Mouse (Mus musculus) heart, embryonic 11.5 days (tissue): Measurements from ENCODE around the gene Hrc. TPM values are rescaled to one million over a fixed set of nuclear protein-coding genes. Genes with fewer than 3 reads are reported as not detected.

Source experiments
- ATAC-seq: fragments of 200-750 bp; cut with Nextera tagmentation; replicated peaks from 2 replicates; pipeline ENCODE4 v1.8.0; 2017; ENCODE audit warnings: moderate library complexity; ENCODE audit not compliant: insufficient number of reproducible peaks, low FRiP score, low TSS enrichment
- H3K27ac ChIP-seq: fragments of 300-500 bp; sonication (generic); 2 replicates; pipeline ENCODE4 v1.5.1; 2014; ENCODE audit warnings: mild to moderate bottlenecking, low read depth, low read length
- H3K27me3 ChIP-seq: fragments of 300-500 bp; sonication (generic); 2 replicates; pipeline ENCODE4 v1.6.1; 2014; ENCODE audit warnings: mild to moderate bottlenecking, low read length, mixed read lengths; ENCODE audit not compliant: control insufficient read depth, insufficient read depth
- H3K36me3 ChIP-seq: fragments of 300-500 bp; sonication (generic); 2 replicates; pipeline ENCODE4 v1.6.1; 2014; ENCODE audit warnings: mild to moderate bottlenecking, low read length, moderate library complexity, mixed read lengths; ENCODE audit not compliant: control insufficient read depth, insufficient read depth
- H3K4me1 ChIP-seq: fragments of 300-500 bp; sonication (generic); 2 replicates; pipeline ENCODE4 v1.6.1; 2014; ENCODE audit warnings: low read length; ENCODE audit not compliant: control insufficient read depth, insufficient read depth
- H3K4me2 ChIP-seq: fragments of 300-500 bp; sonication (generic); 2 replicates; pipeline ENCODE4 v1.6.1; 2014; ENCODE audit warnings: mild to moderate bottlenecking, moderate library complexity
- H3K4me3 ChIP-seq: fragments of 300-500 bp; sonication (generic); 2 replicates; pipeline ENCODE4 v1.5.1; 2014; ENCODE audit warnings: low read depth, low read length
- H3K9ac ChIP-seq: fragments of 300-500 bp; sonication (generic); 2 replicates; pipeline ENCODE4 v1.6.1; 2014; ENCODE audit warnings: mild to moderate bottlenecking, low read depth, low read length, moderate library complexity
- H3K9me3 ChIP-seq: fragments of 300-500 bp; sonication (generic); replicated peaks from 2 replicates; pipeline ENCODE4 v1.6.1; 2016; ENCODE audit warnings: low read length; ENCODE audit not compliant: control insufficient read depth
- WGBS: fragments of 180-500 bp; shearing (Covaris S2); extraction: QIAGEN DNeasy Blood & Tissue Kit; methylation state at CpG from one replicate; pipeline ENCODE4 v1.1.7; 2014; ENCODE audit not compliant: insufficient replicate concordance; 5-methylcytosine and 5-hydroxymethylcytosine counted together
- polyA plus RNA-seq: library from polyadenylated mRNA; unstranded; fragments of >200 nt; fragmentation: Nextera tagmentation; extraction: Ambion mirVana; gene quantifications from 2 replicates; pipeline ENCODE4 v1.2.1, GENCODE M21; 2014

Gene Hrc
- polyA plus RNA-seq, 1 experiment from 2014 or later: 30.1 TPM

- WGBS: 9% methylated on average over 28 of the region's 28 CpGs
- Histone ChIP-seq H3K4me1 (peaks cover 29% of the 10 kb centered on the region), H3K9me3 (no peaks in the 10 kb centered on the region), H3K4me2 (peak within 1 kb of the TSS; percentile 99), H3K4me3 (peak within 1 kb of the TSS; percentile 59), H3K27me3 (peaks cover 30% of the 10 kb centered on the region), H3K36me3 (peaks cover 9% of the 10 kb centered on the region), H3K27ac (0 out of 2 replicates have a peak within 1 kb of the TSS, but pooled peaks have one; percentile 10), H3K9ac (peak within 1 kb of the TSS; percentile 65)
- ATAC-seq: peak; percentile 69
Measured at GRCm38 (mm10) chr7:45370475-45371311, 35.6 kb downstream of the Hrc start, which contains the start of gene Lin7b. TSS of gene Lin7b (minus strand) at chr7:45370583.

GRCm38 (mm10) chr7:45372371-45372770 lies 37.3 kb downstream of the Hrc start:
- no peaks in the 10 kb centered on the region for H3K9me3 ChIP-seq
- H3K27me3 ChIP-seq: peaks cover 22% of the 10 kb centered on the region
- H3K4me1 ChIP-seq: peaks cover 22% of the 10 kb centered on the region
- 85% methylated on average over 5 of the region's 5 CpGs for WGBS
- peaks cover 20% of the 10 kb centered on the region for H3K36me3 ChIP-seq
- no peak overlapping the region for H3K27ac ChIP-seq
- H3K9ac ChIP-seq: no peak overlapping the region
- no peak overlapping the region for H3K4me2 ChIP-seq
- no peak overlapping the region for H3K4me3 ChIP-seq
- no peak for ATAC-seq

- 90% methylated on average over 8 of the region's 8 CpGs for WGBS
- no peak overlapping the region for H3K27ac ChIP-seq
- no peaks in the 10 kb centered on the region for H3K9me3 ChIP-seq
- no peak overlapping the region for H3K4me3 ChIP-seq
- H3K4me1 ChIP-seq: peaks cover 16% of the 10 kb centered on the region; the same call in 1 of the 2 replicates
- no peak overlapping the region for H3K4me2 ChIP-seq
- H3K36me3 ChIP-seq: peaks cover 37% of the 10 kb centered on the region
- H3K9ac ChIP-seq: no peak overlapping the region
- no peak for ATAC-seq
- 0 out of 2 replicates have a peak, but pooled peaks cover 5% of the 10 kb centered on the region for H3K27me3 ChIP-seq
Measured at GRCm38 (mm10) chr7:45374620-45375019, 39.5 kb downstream of the Hrc start.

GRCm38 (mm10) chr7:45376057-45376456 lies 41.0 kb downstream of the Hrc start:
- Histone ChIP-seq H3K4me2 (no peak overlapping the region), H3K27me3 (no peaks in the 10 kb centered on the region), H3K36me3 (peaks cover 51% of the 10 kb centered on the region), H3K4me1 (peaks cover 4% of the 10 kb centered on the region; the same call in 1 of the 2 replicates), H3K9me3 (no peaks in the 10 kb centered on the region), H3K4me3 (no peak overlapping the region), H3K9ac (no peak overlapping the region), H3K27ac (no peak overlapping the region)
- ATAC-seq: no peak
- 97% methylated on average over 1 of the region's 1 CpGs for WGBS

GRCm38 (mm10) chr7:45386077-45386476 lies 51.0 kb downstream of the Hrc start:
- WGBS: 88% methylated on average over 3 of the region's 3 CpGs
- no peaks in the 10 kb centered on the region for H3K27me3 ChIP-seq
- ATAC-seq: no peak

More at GRCm38 (mm10) chr7:45386077-45386476, 51.0 kb downstream of the Hrc start:
- no peak overlapping the region for H3K27ac ChIP-seq
- H3K4me2 ChIP-seq: no peak overlapping the region
- no peak overlapping the region for H3K4me3 ChIP-seq
- peaks cover 74% of the 10 kb centered on the region for H3K36me3 ChIP-seq
- H3K9ac ChIP-seq: no peak overlapping the region
- no peaks in the 10 kb centered on the region for H3K4me1 ChIP-seq
- no peaks in the 10 kb centered on the region for H3K9me3 ChIP-seq

Other genes with a start within 250 kb of the Hrc start
- gene Rcn3, start 243.1 kb upstream of the Hrc start, polyA plus RNA-seq: 339 and 341 TPM in 2 replicates
- 15.1 and 20.5 TPM in 2 replicates for gene Fcgrt, start 231.4 kb upstream of the Hrc start, polyA plus RNA-seq
- 1,168 and 1,305 TPM in 2 replicates for gene Rps11, start 210.9 kb upstream of the Hrc start, polyA plus RNA-seq
- 981 and 1,056 TPM in 2 replicates for gene Rpl13a, start 206.5 kb upstream of the Hrc start, polyA plus RNA-seq
- 0.21 TPM in 2 replicates for gene Gm45713, start 199.1 kb upstream of the Hrc start, polyA plus RNA-seq
- 1.6 and 2.5 TPM in 2 replicates for gene Flt3l, start 198.9 kb upstream of the Hrc start, polyA plus RNA-seq
- gene Pih1d1, start 181.0 kb upstream of the Hrc start, polyA plus RNA-seq: 99.1 and 99.6 TPM in 2 replicates
- gene Aldh16a1, start 180.7 kb upstream of the Hrc start, polyA plus RNA-seq: 28.7 and 28.9 TPM in 2 replicates
- 3.0 and 3.7 TPM in 2 replicates for gene Slc17a7, start 171.3 kb upstream of the Hrc start, polyA plus RNA-seq
- gene Gfy, start 155.7 kb upstream of the Hrc start, polyA plus RNA-seq: not detected in 2 replicates
- gene Pth2, start 154.3 kb upstream of the Hrc start, polyA plus RNA-seq: 0.68 TPM in 1 of 2 replicates, not detected in the other
- 0.39 and 0.70 TPM in 2 replicates for gene Ccdc155, start 130.4 kb upstream of the Hrc start, polyA plus RNA-seq
- gene Dkkl1, start 123.1 kb upstream of the Hrc start, polyA plus RNA-seq: 1.9 and 2.4 TPM in 2 replicates
- 129 and 131 TPM in 2 replicates for gene Tead2, start 119.5 kb upstream of the Hrc start, polyA plus RNA-seq
- 2.1 and 2.2 TPM in 2 replicates for gene Cd37, start 96.2 kb upstream of the Hrc start, polyA plus RNA-seq
- 0.32 and 0.47 TPM in 2 replicates for gene Slc6a16, start 94.2 kb upstream of the Hrc start, polyA plus RNA-seq
- gene Slc6a21, start 57.8 kb upstream of the Hrc start, polyA plus RNA-seq: not detected in 2 replicates
- 7.0 and 9.8 TPM in 2 replicates for gene Trpm4, start 1.5 kb upstream of the Hrc start, polyA plus RNA-seq
- gene Ppfia3, start 31.7 kb downstream of the Hrc start, polyA plus RNA-seq: 2.0 and 3.7 TPM in 2 replicates
- gene Lin7b, start 35.3 kb downstream of the Hrc start, polyA plus RNA-seq: 1.6 and 1.7 TPM in 2 replicates
- gene Snrnp70, start 60.5 kb downstream of the Hrc start, polyA plus RNA-seq: 51.6 and 72.0 TPM in 2 replicates
- gene Kcna7, start 70.4 kb downstream of the Hrc start, polyA plus RNA-seq: 0.37 and 0.45 TPM in 2 replicates
- 3.2 TPM in 2 replicates for gene Ntf5, start 78.4 kb downstream of the Hrc start, polyA plus RNA-seq
- 0.33 and 0.46 TPM in 2 replicates for gene Lhb, start 85.5 kb downstream of the Hrc start, polyA plus RNA-seq
- gene Gys1, start 99.6 kb downstream of the Hrc start, polyA plus RNA-seq: 99.1 and 106 TPM in 2 replicates
- 98.2 and 104 TPM in 2 replicates for gene Ruvbl2, start 102.8 kb downstream of the Hrc start, polyA plus RNA-seq
- 4,030 and 4,320 TPM in 2 replicates for gene Ftl1, start 124.6 kb downstream of the Hrc start, polyA plus RNA-seq
- gene Bax, start 131.6 kb downstream of the Hrc start, polyA plus RNA-seq: 91.3 and 146 TPM in 2 replicates
- gene Tulp2, start 146.6 kb downstream of the Hrc start, polyA plus RNA-seq: 1.5 and 2.2 TPM in 2 replicates
- gene Gm45808, start 151.5 kb downstream of the Hrc start, polyA plus RNA-seq: not detected in 2 replicates
- 4.6 and 4.9 TPM in 2 replicates for gene Dhdh, start 153.5 kb downstream of the Hrc start, polyA plus RNA-seq
- gene Nucb1, start 175.1 kb downstream of the Hrc start, polyA plus RNA-seq: 165 and 186 TPM in 2 replicates
- 28.5 and 28.8 TPM in 2 replicates for gene Ppp1r15a, start 191.0 kb downstream of the Hrc start, polyA plus RNA-seq
- 1.1 TPM in 2 replicates for gene Plekha4, start 191.0 kb downstream of the Hrc start, polyA plus RNA-seq
- 0.31 and 1.5 TPM in 2 replicates for gene Hsd17b14, start 219.6 kb downstream of the Hrc start, polyA plus RNA-seq
- 69.1 and 73.2 TPM in 2 replicates for gene Bcat2, start 234.9 kb downstream of the Hrc start, polyA plus RNA-seq